Mouse (Mus musculus): ENCODE results near the gene Cog2.

DNA sequence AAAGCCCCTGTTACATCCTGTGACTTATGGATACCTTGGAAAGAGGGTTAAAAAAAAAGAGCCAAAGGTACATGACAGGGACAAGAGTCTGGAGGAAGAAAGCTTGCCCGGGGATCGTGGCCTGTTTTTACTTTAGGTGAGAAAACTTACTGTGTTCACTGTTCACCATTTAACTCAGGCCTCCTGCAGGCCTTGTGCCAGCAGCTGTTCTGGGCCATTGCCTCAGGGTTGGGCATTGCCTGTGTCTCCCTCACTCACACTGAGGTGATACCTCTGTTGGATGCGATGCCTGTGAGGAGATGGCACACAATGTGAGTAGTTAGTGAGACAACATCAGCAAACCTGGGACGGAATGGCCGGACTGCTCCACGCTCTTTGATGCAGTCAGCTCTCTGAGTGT, 1.4 kb downstream of the Cog2 start:
- TF ChIP-seq GATA1 (IDR thresholded peaks at IDR 0.05; ENCODE audit: borderline replicate concordance, low read length) = no peak
- no peak for TF ChIP-seq FLI1 (IDR thresholded peaks at IDR 0.05; ENCODE audit: low read length)
